Mouse (Mus musculus): ENCODE results near the gene Kat5.

DNA sequence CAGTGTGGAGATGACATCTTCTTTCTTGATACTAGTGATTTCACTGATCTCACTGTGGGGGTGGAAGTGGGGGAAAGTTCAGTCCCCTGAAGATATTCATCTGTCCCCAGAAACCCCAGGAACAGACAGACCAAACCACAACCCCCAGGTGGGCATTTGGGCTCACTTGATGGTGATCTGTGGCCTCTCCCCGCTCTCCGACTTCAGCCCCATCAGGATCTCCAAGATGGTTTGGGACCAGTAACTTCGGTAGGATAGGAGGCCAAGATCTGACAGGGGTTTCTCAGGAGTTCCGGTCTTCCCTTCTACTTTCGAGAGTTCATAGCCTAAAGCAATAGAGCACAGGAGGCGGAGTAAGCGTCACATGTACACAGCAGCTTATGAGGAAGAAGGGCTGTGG is 6.4 kb downstream of the Kat5 start:
- TF ChIP-seq CTCF (IDR thresholded peaks at IDR 0.05; ENCODE audit: borderline replicate concordance, insufficient read depth, low read length) (no peak), POLR2A (IDR thresholded peaks at IDR 0.05; ENCODE audit: low read depth, low read length) (no peak)

Measured in embryonic fibroblast, embryonic 13.5 days (primary cell).